Mouse (Mus musculus) midbrain, postnatal 0 days (tissue): ENCODE measurements around the gene Hbp1. TPM values are rescaled to one million over a fixed set of nuclear protein-coding genes. Genes with fewer than 3 reads are reported as not detected.

Source experiments
- ATAC-seq: fragments of 200-750 bp; cut with Nextera tagmentation; 2 replicates; pipeline ENCODE4 v1.8.0; 2017; ENCODE audit warnings: moderate number of reproducible peaks, mild to moderate bottlenecking, moderate TSS enrichment, moderate library complexity; ENCODE audit not compliant: low FRiP score
- DNase-seq: peaks from one replicate; pipeline ENCODE4 v3.0.0-alpha.2; 2015; ENCODE audit warnings: low spot score
- H3K27ac ChIP-seq: fragments of 300-500 bp; sonication (generic); 2 replicates; pipeline ENCODE4 v1.5.1; 2014; ENCODE audit warnings: low read depth, mild to moderate bottlenecking, low read length, mixed read lengths
- H3K27me3 ChIP-seq: fragments of 300-500 bp; sonication (generic); 2 replicates; pipeline ENCODE4 v1.6.1; 2014; ENCODE audit warnings: low read length, control low read depth, mixed read lengths; ENCODE audit not compliant: insufficient read depth
- H3K36me3 ChIP-seq: fragments of 300-500 bp; sonication (generic); 2 replicates; pipeline ENCODE4 v1.6.1; 2014; ENCODE audit warnings: low read length, control low read depth, mixed read lengths; ENCODE audit not compliant: insufficient read depth
- H3K4me1 ChIP-seq: fragments of 300-500 bp; sonication (generic); 2 replicates; pipeline ENCODE4 v1.6.1; 2014; ENCODE audit warnings: mild to moderate bottlenecking, control low read depth, antibody characterized with exemption, low read length, mixed read lengths; ENCODE audit not compliant: insufficient read depth
- H3K4me2 ChIP-seq: fragments of 300-500 bp; sonication (generic); 2 replicates; pipeline ENCODE4 v1.6.1; 2014; ENCODE audit warnings: low read depth, mild to moderate bottlenecking, low read length, mixed read lengths; ENCODE audit not compliant: poor library complexity, severe bottlenecking
- H3K4me3 ChIP-seq: fragments of 300-500 bp; sonication (generic); 2 replicates; pipeline ENCODE4 v1.5.1; 2014; ENCODE audit warnings: low read depth, mild to moderate bottlenecking, low read length, moderate library complexity
- H3K9ac ChIP-seq: fragments of 300-500 bp; sonication (generic); replicated peaks from 2 replicates; pipeline ENCODE4 v1.6.1; 2014; ENCODE audit warnings: mild to moderate bottlenecking, low read length, moderate library complexity, mixed read lengths; ENCODE audit not compliant: poor library complexity, severe bottlenecking
- H3K9me3 ChIP-seq: fragments of 300-500 bp; sonication (generic); 2 replicates; pipeline ENCODE4 v1.6.1; 2016; ENCODE audit warnings: low read length, control low read depth
- CTCF ChIP-seq: IDR thresholded peaks from 2 replicates; pipeline ENCODE4 v1.5.1; 2016; ENCODE audit warnings: antibody characterized with exemption, mild to moderate bottlenecking
- WGBS: fragments of 180-500 bp; shearing (Covaris S2); extraction: QIAGEN DNeasy Blood & Tissue Kit; methylation state at CpG from one replicate; pipeline ENCODE4 v1.1.7; 2014; 5-methylcytosine and 5-hydroxymethylcytosine counted together
- polyA plus RNA-seq: library from polyadenylated mRNA; unstranded; fragments of >200 nt; fragmentation: Nextera tagmentation; extraction: Ambion mirVana; gene quantifications from 2 replicates; pipeline ENCODE4 v1.2.1, GENCODE M21; 2015
- total RNA-seq: library from RNA; depleted of rRNA; stranded (reverse); fragments of >200 nt; gene quantifications from 2 replicates; pipeline ENCODE4 v1.2.3, GENCODE M21; 2014

Hbp1 gene
- total and polyA plus RNA-seq, 2 experiments from 2014 or later, result 25.4 to 34.4 TPM

DNA sequence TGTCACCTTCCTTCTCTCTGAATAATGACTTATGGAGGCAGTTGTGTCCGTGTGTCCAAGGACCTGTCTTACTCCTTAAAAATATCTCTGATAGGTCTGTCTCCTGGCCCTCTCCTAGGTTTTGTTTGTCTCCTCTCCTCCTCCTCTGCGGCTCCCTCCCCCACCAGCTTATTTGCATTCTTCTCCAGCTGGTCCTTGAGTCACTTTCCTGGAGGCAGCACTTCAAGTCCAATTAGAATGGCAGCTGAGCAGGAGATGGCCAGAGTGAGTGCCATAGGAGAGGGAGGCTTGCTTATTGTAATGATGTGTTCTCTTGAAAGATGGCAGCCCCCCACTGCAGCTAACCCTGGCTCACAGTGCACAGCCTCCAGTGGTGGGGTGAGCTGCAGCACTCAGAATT, 54.4 kb downstream of the Hbp1 start:
- H3K27me3 ChIP-seq, result no peaks in the 10 kb centered on the region
- H3K4me3 ChIP-seq, result no peak overlapping the region
- H3K9ac ChIP-seq, result no peak overlapping the region
- H3K27ac ChIP-seq, result no peak overlapping the region; the same call in 1 of the 2 replicates
- no peak overlapping the region for H3K4me2 ChIP-seq
- no peaks in the 10 kb centered on the region for H3K9me3 ChIP-seq
- 0 out of 2 replicates have a peak, but pooled peaks cover 7% of the 10 kb centered on the region for H3K4me1 ChIP-seq
- TF ChIP-seq CTCF, result no peak
- peak; percentile 69 for ATAC-seq
- peak; percentile 67 for DNase-seq
- H3K36me3 ChIP-seq, result no peaks in the 10 kb centered on the region
- 18% methylated on average over 2 of the region's 2 CpGs for WGBS

DNA sequence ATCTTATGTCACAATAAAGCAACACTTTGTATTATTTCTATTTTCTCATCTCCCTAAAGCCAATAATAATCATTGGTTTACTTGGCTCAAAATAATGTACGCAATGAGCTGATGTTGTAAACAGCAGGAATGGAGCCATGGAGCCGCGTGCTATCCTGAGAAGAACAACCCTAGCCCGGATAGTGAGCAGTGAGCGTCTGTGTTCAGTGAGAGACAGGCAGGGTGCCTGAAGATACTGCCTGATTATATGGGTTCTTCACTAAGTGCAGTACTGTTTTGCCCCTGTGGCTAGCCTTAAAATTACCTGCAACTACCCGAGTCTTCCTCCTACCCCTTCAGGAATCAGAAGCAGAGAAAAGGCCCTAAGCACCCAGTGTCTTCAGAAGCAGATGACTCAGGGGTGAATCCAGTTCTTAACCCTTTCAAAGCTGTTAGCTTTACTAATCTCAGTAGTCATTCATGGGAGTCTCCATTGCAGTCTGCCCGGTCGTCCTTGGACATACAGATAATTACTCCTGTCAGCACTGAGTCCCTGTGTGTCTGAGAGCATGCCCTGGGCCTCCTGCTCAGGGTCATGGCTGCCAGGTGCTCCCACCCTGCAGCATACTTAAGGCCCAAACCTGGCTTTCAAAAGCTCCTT, 55.1 kb downstream of the Hbp1 start:
- no peak for ATAC-seq
- H3K27ac ChIP-seq, result no peak overlapping the region
- no peak overlapping the region for H3K9ac ChIP-seq

DNA sequence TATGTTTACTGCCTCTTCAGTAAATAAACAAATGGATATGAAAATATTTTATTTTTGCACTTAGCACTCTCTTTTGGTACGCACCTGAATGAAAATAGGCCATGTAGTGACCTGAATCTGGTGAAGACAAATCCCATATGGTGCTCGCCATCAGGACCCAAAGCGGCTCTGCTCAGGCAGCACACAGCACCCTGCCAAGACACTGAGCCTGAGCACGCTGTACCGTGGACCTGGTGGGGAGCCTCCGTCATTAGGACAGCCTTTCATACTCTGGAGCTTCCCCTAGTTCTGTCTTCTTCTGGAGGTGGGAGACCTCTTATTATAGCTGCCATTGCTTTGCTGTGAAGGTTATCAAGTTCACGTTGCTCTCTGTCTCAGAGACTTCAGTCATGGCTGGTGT, 57.6 kb downstream of the Hbp1 start:
- H3K27ac ChIP-seq, result no peak overlapping the region
- 93% methylated on average over 7 of the region's 7 CpGs for WGBS
- H3K36me3 ChIP-seq, result no peaks in the 10 kb centered on the region
- no peaks in the 10 kb centered on the region for H3K27me3 ChIP-seq
- DNase-seq (no peak), ATAC-seq (no peak)
- H3K9me3 ChIP-seq, result no peaks in the 10 kb centered on the region
- no peak overlapping the region for H3K9ac ChIP-seq
- TF ChIP-seq CTCF, result no peak
- no peak overlapping the region for H3K4me2 ChIP-seq
- H3K4me3 ChIP-seq, result no peak overlapping the region
- H3K4me1 ChIP-seq, result 0 out of 2 replicates have a peak, but pooled peaks cover 7% of the 10 kb centered on the region

More for the DNA sequence above, 55.1 kb downstream of the Hbp1 start:
- 0 out of 2 replicates have a peak, but pooled peaks cover 7% of the 10 kb centered on the region for H3K4me1 ChIP-seq
- no peak overlapping the region for H3K4me3 ChIP-seq
- TF ChIP-seq CTCF, result no peak
- H3K27me3 ChIP-seq, result no peaks in the 10 kb centered on the region
- no peak overlapping the region for H3K4me2 ChIP-seq
- WGBS, result 26% methylated on average over 8 of the region's 8 CpGs
- H3K36me3 ChIP-seq, result no peaks in the 10 kb centered on the region
- DNase-seq, result no peak
- no peaks in the 10 kb centered on the region for H3K9me3 ChIP-seq

DNA sequence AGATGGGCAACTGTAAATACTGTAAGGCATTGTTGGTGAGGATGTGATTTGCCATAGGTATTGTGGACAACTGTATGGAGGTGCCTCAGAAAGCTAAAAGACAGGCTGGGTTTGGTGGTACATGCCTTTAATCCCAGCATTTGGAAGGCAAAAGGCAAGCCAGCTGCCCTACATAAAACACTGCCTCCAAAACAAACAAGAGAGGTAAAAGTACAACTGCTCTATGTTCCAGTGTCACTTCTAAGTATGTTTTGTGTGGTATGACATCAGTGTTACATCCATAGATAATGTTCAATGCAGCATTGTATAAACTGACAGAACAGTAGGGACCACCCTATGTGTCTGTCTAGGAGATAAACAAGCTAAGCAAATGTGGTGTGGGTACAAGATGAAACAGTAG, 58.3 kb downstream of the Hbp1 start:
- no peak overlapping the region for H3K4me3 ChIP-seq
- TF ChIP-seq CTCF, result no peak
- H3K36me3 ChIP-seq, result no peaks in the 10 kb centered on the region
- 0 out of 2 replicates have a peak, but pooled peaks cover 6% of the 10 kb centered on the region for H3K4me1 ChIP-seq
- no peak for DNase-seq
- H3K4me2 ChIP-seq, result no peak overlapping the region
- no peaks in the 10 kb centered on the region for H3K9me3 ChIP-seq
- no peak overlapping the region; the same call in 1 of the 2 replicates for H3K9ac ChIP-seq
- H3K27ac ChIP-seq, result no peak overlapping the region
- ATAC-seq, result no peak
- no peaks in the 10 kb centered on the region for H3K27me3 ChIP-seq

DNA sequence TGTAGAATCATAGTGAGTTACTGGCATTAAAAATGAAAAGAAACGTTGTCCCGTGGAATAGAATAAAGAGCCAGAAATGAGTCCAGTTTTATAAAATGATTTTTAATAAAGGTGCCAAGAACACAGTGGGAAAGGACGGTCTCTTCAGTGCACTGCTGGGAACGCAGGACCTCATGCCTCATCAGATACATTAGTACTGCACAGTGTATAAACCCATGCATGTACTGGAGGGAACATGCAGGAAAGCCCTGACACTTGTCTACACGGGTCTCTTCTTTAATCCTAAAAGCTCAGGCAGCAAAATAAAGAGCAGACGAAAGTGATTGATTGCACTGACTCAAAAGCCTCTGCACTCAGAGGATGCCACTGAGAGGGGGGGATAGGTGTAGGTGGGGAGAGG, 59.6 kb downstream of the Hbp1 start:
- Histone ChIP-seq H3K4me3 (no peak overlapping the region), H3K4me2 (no peak overlapping the region), H3K27me3 (no peaks in the 10 kb centered on the region), H3K9me3 (no peaks in the 10 kb centered on the region), H3K36me3 (peaks cover 5% of the 10 kb centered on the region; the same call in 1 of the 2 replicates), H3K4me1 (no peaks in the 10 kb centered on the region), H3K27ac (no peak overlapping the region), H3K9ac (no peak overlapping the region)
- no peak for TF ChIP-seq CTCF
- WGBS, result 54% methylated on average over 6 of the region's 6 CpGs
- DNase-seq (no peak), ATAC-seq (no peak)

DNA sequence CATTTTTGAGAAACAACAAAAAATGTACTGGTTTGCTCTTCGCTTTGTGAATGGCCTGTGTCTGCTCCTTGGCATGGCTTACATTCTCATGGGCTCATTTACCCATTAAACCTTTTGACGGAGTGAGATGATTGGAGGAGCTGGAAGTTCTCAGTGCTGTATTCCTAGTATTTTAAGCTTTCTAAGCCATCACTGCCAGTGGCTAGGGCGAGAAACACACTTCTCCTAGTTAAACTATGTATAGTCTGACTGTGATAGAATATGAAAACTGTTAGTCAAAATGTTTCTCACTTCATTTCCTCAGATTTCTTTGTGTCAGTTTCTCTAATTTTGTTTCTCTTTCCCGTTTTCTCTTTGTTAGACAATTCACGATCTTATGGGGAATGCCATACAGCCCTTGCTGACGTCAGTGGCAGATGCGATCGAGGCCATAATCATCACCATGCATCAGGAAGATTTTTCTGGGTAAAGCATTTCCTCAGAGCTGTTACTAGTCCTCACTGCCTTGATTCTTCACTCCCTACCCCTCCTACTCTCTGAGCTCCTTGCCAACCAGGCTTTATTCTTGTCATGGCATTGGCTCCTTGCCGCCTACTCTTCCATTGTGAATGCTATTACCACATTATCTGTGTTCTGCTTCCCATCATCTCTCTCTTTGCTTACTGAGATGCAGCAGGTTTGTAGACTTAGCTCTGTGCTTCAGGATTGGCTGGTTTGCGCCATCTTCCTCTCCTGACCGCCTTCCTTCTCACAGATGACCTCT, 64.3 kb downstream of the Hbp1 start:
- Histone ChIP-seq H3K27me3 (no peaks in the 10 kb centered on the region), H3K4me2 (no peak overlapping the region), H3K9me3 (no peaks in the 10 kb centered on the region), H3K9ac (no peak overlapping the region), H3K36me3 (peaks cover 5% of the 10 kb centered on the region; the same call in 1 of the 2 replicates), H3K27ac (no peak overlapping the region), H3K4me3 (no peak overlapping the region), H3K4me1 (no peaks in the 10 kb centered on the region)
- WGBS, result 94% methylated on average over 11 of the region's 11 CpGs
- ATAC-seq, result no peak
- DNase-seq, result no peak
- no peak for TF ChIP-seq CTCF
